Mouse (Mus musculus): ENCODE data around the gene Gm21964.
A peak's percentile ranks its signal among the peaks of the same experiment; 100 is the strongest.

The Gm21964 gene

GRCm38 (mm10) chr8:110100907-110101306 is at the start of gene Gm21964:
Gm21964 (plus strand) TSS chr8:110101207.
- no peak for DNase-seq (ENCODE audit: low spot score in 2 of 2)

- no peak for DNase-seq (ENCODE audit: low spot score in 2 of 2)
These were observed 49.8 kb upstream of the Gm21964 start for GRCm38 (mm10) chr8:110051208-110051607.

GRCm38 (mm10) chr8:110058207-110058606 is 42.8 kb upstream of the Gm21964 start:
- DNase-seq (ENCODE audit: low spot score in 2 of 2), result no peak

- DNase-seq (ENCODE audit: low spot score in 2 of 2), result no peak
These were observed 36.8 kb upstream of the Gm21964 start for GRCm38 (mm10) chr8:110064161-110064560.

DNA sequence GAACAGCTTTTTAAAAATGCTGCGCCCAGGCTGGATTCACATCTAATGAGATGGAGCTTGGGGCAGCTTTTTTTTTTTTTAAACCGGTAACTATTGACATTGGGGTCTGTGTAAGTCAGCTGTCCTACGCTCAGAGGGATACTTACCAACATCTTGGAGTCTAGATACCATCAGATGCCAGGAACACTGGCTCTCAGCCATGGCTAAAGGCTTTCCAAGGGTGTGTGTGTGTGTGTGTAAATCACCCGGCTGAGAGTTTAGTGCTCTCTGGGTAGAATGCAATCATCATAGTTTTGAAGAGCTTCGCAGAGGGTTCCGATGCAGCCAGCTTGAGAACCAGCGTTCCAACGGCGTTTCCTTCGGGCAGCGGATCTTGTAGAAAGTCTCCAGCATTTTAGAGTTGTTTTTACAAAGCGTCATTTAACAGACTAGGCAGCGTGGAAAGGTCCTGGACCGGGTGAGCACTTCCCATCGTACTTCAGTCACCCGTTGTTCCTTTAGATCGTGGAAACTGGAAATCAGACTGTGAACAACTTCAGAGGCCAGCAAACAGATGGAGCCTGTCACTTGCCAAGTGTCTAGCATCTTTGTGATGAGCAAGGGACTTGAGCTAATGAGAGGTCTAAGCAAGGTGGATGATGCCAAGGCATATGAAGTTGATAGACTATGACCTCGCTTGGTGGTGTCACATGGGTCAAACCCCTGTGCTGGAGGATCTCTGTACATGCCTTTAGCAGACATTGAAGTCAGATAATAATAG is 36.2 kb upstream of the Gm21964 start:
- no peak for DNase-seq (ENCODE audit: low spot score in 2 of 2)

GRCm38 (mm10) chr8:110065676-110066075 is 35.3 kb upstream of the Gm21964 start:
- no peak for DNase-seq (ENCODE audit: low spot score in 2 of 2)

DNA sequence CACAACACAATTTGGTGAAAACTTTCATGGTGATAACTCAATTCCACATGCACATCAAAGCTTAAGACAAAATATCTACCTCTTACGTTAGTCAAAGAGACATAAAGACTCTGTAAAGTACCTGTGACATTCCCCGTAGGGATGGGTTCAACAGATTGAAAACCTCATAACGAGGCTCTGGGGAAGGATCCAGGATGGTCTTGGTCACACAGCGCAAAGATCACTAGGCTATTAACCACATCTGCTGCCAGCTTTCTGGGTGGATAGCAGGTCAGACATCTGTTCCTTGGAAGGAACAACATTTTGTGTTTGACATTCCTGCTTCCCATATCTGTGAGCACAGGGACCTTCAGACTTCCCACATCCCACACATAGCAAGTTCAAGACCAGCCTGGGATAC is 31.3 kb upstream of the Gm21964 start:
- DNase-seq (ENCODE audit: low spot score in 2 of 2), result no peak

- DNase-seq (ENCODE audit: low spot score in 2 of 2), result peak in 1 of 2 experiments; percentile 9
These were observed 29.4 kb upstream of the Gm21964 start for GRCm38 (mm10) chr8:110071600-110071999.

DNA sequence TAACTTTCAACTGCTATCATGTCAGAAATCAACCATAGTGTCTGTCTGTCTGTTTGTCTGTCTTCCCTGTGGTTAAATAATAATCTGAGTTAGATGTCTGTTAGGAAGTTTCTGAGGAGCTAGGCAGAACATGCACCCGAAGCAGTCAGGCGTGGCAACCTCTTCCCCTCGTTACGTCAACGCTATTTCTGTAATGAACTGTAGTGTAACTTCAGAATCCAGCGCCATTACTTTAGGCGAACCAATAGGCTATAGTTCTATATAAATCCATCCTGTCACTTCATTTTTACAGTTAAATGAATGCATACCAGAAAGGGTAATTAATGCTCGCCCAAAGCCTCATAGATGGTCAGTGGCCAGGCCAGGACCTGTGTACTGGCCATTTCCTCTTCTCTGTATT is 26.5 kb upstream of the Gm21964 start:
- DNase-seq (ENCODE audit: low spot score in 2 of 2), result no peak

- DNase-seq (ENCODE audit: low spot score in 2 of 2), result peak; percentile 42 to 46
These were observed 21.5 kb upstream of the Gm21964 start, which contains the start of gene Zfp612 for GRCm38 (mm10) chr8:110079282-110080221. Zfp612 (plus strand) TSS chr8:110079746.

DNA sequence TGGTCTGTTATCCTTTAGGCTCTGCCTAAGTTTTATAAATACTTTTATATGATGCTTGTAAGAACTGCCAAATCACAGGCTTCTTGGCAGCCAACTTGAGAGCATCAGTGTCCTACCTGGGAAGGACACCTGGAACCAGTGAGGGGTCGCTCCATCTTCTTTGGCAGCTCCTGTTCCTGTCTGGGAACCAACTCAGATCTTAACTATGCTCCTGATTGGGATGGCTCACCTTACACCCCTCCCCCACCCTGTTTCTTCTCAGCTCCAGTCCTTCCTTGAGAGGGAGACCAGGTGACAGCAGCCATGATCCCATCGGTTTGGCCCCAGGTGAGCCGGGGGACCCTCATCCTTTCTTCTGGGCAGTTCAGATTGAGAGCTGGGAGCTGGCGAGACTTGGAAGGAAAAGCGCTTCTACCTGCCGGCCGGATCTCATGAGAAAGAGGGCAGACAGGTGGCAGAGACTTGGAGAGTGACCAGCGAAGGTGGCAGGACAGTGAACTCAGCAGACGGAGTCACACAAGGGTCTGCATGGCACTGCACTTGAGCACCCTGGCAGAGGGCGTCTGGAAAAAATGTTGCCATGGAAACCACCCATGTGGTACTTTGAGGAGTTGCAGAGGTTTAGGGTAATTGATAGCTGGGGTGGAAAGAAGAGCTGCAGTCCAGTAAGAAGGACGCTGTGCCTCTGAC is 18.4 kb upstream of the Gm21964 start:
- no peak for DNase-seq (ENCODE audit: low spot score in 2 of 2)

- DNase-seq (ENCODE audit: low spot score in 2 of 2), result no peak
These were observed 9.1 kb upstream of the Gm21964 start for GRCm38 (mm10) chr8:110091869-110092268.

- DNase-seq (ENCODE audit: low spot score in 2 of 2), result no peak
These were observed 669 bp downstream of the Gm21964 start for GRCm38 (mm10) chr8:110101676-110102075.

DNA sequence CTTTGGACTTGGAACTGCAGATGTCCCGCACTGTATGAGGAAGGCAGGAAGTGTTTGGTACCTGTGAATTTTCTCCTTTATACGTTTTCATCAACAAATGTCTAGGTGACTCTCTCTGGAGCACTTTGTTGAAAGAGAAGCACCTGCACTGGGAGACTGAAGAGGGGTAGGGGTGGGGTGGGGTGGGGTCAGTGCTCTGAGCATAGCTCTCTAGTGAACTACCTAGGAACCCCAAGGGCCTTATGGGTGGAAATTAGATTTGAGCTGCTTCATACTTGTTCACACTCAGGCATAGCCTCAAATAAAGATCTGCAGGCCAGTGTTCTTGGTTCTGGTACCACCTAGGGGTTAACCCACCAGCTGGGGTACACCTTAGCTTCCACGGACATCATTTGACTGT is 1.6 kb downstream of the Gm21964 start, which contains the start of gene Gm17720:
Gm17720 (minus strand) TSS at position 101 of the 400 bp plus-strand sequence.
- DNase-seq (ENCODE audit: low spot score in 2 of 2), result no peak

DNA sequence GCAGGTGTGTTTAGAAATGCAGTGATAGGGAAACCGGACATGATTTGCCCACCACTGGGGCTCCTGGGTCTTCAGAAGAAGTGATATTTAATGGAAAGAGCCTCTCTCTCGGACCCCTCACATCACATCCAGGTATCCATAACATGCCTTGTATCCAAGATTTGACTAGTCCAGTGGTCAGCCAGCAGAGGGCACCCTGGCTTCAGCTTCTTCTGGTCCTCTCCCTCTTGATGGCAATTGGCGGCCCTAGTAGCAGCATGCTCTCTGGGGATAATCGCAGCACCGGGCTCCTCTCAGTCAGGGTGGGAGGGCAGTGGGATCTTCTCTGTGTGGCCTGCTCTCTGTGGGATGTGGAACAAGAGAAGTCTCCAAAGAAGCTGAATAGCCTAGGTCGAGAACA is 18.7 kb downstream of the Gm21964 start:
- no peak for DNase-seq (ENCODE audit: low spot score in 2 of 2)

- peak in 1 of 2 experiments; percentile 16 for DNase-seq (ENCODE audit: low spot score in 2 of 2)
These were observed 29.5 kb downstream of the Gm21964 start for GRCm38 (mm10) chr8:110130537-110130936.

DNA sequence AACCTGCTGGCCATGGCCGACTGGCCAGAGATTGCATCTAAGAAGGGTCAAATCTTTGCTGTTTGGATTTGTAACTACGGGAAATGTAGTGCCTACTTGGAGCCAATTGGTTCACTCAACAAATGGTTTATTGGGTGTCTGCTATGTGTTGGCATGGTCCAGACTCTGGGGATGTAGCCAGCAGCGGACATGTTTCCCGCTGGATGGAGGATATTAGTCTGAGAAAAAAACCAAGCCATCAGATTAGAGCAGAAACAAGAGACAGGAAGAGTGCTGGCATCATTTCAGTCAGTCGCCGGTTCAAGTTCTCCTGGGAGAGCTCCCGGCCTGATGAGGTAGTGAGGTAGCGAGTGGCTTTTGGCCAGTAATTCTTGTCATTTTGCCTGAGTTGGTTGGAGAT is 33.2 kb downstream of the Gm21964 start:
- no peak for DNase-seq (ENCODE audit: low spot score in 2 of 2)

DNA sequence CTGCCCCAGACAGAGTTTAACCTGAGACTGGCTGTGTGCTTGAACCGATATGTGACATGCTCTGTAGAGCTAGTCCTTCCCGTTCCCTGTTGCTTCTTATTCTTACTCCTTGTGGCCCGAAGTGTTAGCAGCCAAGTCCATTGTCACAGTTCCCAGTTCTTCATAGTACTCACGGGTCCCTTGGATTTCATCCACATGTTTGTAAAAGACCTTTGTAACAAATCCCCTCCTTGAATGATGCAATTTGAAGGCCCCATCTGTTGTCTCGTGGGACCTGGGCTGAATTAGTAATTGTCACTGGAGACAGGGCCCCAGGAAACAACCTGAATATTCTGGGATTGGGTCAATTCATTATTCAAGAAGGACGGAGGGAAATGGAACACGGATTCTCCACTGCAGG is 34.5 kb downstream of the Gm21964 start:
- no peak for DNase-seq (ENCODE audit: low spot score in 2 of 2)

GRCm38 (mm10) chr8:110140156-110140555 is 39.1 kb downstream of the Gm21964 start:
- no peak for DNase-seq (ENCODE audit: low spot score in 2 of 2)

DNA sequence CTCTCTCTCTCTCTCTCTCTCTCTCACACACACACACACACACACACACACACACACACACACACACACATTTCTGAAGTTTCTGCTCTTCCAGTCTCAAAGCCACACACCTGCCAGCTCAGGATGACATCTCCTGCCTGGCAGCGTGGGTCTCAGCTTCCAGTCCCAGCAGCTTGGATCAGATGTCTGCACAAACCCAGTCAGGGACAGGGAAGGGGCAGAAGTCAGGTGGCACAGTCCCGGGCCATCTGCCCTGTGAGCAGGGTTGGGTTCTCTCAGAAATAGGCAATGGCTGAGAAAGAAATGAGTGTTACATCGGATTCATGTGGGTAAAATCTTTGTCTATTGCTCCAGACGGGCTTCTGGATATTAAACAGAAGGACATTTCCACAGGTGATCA is 39.8 kb downstream of the Gm21964 start:
- no peak for DNase-seq (ENCODE audit: low spot score in 2 of 2)

DNA sequence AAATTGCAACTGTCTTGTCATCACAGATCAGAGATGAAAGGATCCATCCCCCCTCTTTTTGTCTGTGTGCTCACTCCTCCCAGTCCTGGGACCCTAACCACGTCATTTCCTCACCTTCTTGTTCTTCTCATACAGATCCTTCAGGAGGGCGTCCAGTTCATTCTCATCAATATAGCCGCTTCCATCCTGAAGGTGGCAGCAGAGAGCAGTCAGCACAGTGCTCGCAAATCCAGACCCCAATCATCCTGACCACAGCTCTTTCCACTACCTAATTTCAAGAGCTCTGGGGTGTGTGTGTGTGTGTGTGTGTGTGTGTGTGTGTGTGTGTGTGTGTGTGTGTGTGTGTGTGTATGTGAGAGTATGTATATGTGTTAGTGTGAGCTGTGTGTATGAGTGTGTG is 44.5 kb downstream of the Gm21964 start:
- peak in 1 of 2 experiments; percentile 3 for DNase-seq (ENCODE audit: low spot score in 2 of 2)

GRCm38 (mm10) chr8:110152951-110153350 is 51.9 kb downstream of the Gm21964 start:
- no peak for DNase-seq (ENCODE audit: low spot score in 2 of 2)
